Mouse (Mus musculus) CH12.LX (cell line): ENCODE data around the gene Pde1c.

Source experiments
- BHLHE40 ChIP-seq: IDR thresholded peaks from 2 replicates; pipeline ENCODE4 v1.6.1; 2011; ENCODE audit warnings: mild to moderate bottlenecking, low read depth, low read length, improper control_type of control experiment
- CTCF ChIP-seq, 2 experiments: IDR thresholded peaks in 1 of 2; conservative IDR thresholded peaks in 1 of 2; 2 replicates each; pipeline ENCODE4 v1.5.1; 2011 to 2012; ENCODE audit warnings: low read depth in 2 of 2, low read length in 2 of 2, improper control_type of control experiment in 1 of 2, inconsistent platforms in 1 of 2, mild to moderate bottlenecking in 1 of 2, moderate library complexity in 1 of 2
- ELF1 ChIP-seq: IDR thresholded peaks from 2 replicates; pipeline ENCODE4 v1.6.1; 2014; ENCODE audit warnings: low read depth, mild to moderate bottlenecking, inconsistent platforms, low read length, improper control_type of control experiment
- GABPA ChIP-seq: IDR thresholded peaks from 2 replicates; pipeline ENCODE4 v1.6.1; 2012; ENCODE audit warnings: low read depth, low read length, improper control_type of control experiment, inconsistent platforms; ENCODE audit not compliant: insufficient replicate concordance
- POLR2AphosphoS2 ChIP-seq: IDR thresholded peaks from 2 replicates; pipeline ENCODE4 v1.6.1; 2011; ENCODE audit warnings: low read depth, low read length, improper control_type of control experiment
- SMC3 ChIP-seq: IDR thresholded peaks from 2 replicates; pipeline ENCODE4 v1.6.1; 2011; ENCODE audit warnings: low read depth, low read length, improper control_type of control experiment

- TF ChIP-seq BHLHE40 (no peak), SMC3 (no peak), ELF1 (no peak), GABPA (no peak), CTCF (conservative IDR thresholded peaks at IDR 0.05 in 1 of 2, IDR thresholded peaks at IDR 0.05 in 1 of 2; ENCODE audit: low read depth in 2 of 2, low read length in 2 of 2) (no peak), POLR2AphosphoS2 (no peak)
These were observed 540.9 kb downstream of the Pde1c start for GRCm38 (mm10) chr6:56027966-56028365.
